Mouse (Mus musculus): ENCODE measurements around the gene Rgs1.

Gene Rgs1

DNA sequence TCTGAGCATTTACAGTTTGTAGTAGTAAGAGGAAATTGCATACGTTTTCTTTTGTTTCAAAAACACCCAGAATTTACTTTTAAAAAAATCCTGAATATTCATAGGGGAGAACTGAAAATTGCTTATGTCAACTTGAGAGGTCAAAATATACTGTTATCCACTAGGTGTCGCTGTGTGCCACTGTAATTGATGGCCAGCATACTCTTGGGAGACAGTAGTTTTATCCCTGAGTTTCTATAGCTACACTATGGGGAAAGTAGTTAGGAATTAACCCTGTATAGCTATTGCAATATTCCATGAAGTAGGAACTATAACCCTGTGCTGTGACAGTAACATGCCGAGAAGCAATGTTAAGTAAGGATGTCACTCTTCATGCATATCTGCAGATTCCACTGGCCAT, 51.4 kb downstream of the Rgs1 start:
- DNase-seq (ENCODE audit: low read depth): peak; percentile 85

Data from induced T-regulatory cell, adult 2 months (primary cell).